Mouse (Mus musculus): ENCODE data around the gene Cyba.

Cyba gene

GRCm38 (mm10) chr8:122432443-122433268, at the start of gene Cyba:
TSS of gene Cyba (minus strand) at chr8:122432930.
- peak; percentile 46 for DNase-seq (ENCODE audit: low spot score)

GRCm38 (mm10) chr8:122482448-122482847, 49.7 kb upstream of the Cyba start:
- no peak for DNase-seq (ENCODE audit: low spot score)

DNA sequence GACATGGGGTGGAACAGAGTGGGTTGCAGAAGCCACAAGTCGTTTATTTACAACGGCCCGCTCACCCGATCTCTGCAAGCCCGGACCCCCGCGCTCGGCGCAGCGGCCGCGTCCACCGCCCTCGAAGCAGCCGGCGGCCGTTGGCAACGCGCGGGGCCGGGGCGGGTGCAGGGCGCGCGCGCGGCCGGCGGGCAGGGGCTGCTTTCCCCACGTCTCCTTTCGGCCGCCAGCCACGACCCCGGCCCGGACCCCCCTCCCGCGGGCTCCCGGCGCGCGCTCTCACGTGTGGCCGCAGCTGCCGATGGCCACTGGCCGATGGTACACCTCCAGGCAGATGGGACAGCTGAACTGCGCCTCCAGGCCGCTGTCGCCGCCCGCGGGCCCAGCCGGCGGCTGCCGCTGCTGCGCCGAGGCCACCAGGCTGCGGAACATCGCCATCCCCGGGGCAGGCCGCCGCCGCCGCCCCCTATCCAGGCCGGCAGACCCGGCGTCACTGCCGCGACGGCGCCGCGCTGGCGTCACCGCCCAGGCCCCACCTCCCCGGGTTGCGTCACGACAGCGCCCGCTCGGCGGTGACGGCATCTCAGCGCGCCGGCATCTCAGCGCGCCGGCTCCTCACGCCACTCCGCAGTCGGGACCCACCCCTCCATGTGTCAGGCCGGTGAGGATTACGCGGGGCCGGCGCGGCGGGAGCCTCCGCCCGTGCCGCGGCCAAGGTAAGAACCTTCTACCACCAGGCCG, 43.0 kb upstream of the Cyba start, which contains the start of the genes Rnf166 and Ctu2:
TSS of gene Rnf166 (minus strand) at position 485 of the 741 bp plus-strand sequence.
TSS of gene Ctu2 (plus strand) at position 564 of the 741 bp plus-strand sequence.
- DNase-seq (ENCODE audit: low spot score): peak; percentile 91

DNA sequence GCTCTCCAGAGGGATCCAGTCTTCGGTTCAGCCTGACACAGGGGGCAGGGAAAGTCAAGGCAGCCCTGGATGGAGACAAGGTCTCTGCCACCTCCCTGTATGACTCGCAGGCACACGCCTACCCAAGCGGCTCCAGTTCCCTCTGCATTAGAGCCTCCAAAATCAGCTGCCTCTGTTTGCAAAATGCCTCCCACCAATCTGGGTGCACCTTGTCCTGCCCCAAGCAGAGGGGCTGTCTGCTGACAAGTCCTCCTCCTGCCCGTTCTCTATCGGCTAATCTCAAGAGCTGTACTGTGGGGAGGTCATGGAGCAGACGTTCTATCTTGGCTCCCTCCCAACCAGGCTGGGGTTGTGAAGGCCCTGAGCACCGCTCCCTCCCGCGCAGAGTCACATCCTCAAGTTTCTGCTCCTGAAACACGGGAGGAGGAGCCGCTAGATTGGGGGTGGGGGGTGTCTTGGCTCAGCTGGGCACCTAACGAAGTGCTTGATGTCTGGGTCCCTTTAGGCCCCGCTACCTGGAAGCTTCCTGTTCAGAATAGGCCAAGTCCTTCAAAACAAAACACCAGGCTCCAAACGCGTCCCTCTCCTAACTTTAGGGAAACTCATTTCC, 42.3 kb upstream of the Cyba start:
- DNase-seq (ENCODE audit: low spot score): no peak

GRCm38 (mm10) chr8:122473911-122474421, 41.2 kb upstream of the Cyba start:
- DNase-seq (ENCODE audit: low spot score): no peak

- no peak for DNase-seq (ENCODE audit: low spot score)
Observed at GRCm38 (mm10) chr8:122470691-122471090, 38.0 kb upstream of the Cyba start.

GRCm38 (mm10) chr8:122469965-122470364, 37.2 kb upstream of the Cyba start:
- no peak for DNase-seq (ENCODE audit: low spot score)

DNA sequence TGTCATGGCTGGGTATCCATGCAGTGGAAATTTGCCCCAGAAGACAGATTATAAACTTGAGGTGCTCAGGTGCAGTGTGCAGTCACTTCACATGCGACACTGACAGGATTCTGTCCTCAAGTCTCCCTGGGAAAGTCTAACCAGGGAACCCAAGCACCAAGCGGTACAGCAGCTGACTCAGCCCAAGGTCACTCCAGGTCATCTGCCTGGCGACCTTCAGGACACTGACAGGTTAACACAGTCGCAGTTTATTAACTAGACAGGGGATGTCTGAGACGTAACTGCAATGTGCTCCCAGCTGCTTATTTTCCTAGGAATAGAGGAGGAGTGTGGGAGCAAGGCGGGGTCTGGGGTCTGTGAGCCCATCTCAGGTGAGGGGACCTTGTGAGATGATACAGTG, 36.7 kb upstream of the Cyba start:
- DNase-seq (ENCODE audit: low spot score): no peak

DNA sequence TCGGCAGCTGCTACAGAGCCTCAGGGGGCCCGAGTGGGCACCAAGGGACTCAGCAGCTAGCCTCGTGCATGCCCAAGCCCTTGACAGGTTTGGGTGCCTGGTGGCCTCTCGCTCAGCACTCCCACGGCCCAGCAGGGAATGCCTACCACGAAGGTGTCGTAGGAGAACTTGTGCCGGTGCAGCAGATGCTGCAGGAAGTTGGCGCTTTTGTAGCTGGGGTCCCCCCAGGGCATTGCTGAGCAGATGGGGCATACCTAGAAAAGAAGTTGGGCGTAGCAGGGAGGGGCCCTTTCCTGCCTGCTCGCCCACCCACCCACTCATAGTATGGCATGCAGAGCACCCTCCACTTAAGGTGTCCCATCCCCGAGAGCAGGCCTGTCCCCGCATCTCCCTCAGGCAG, 35.1 kb upstream of the Cyba start:
- no peak for DNase-seq (ENCODE audit: low spot score)

- no peak for DNase-seq (ENCODE audit: low spot score)
Observed at GRCm38 (mm10) chr8:122464985-122465384, 32.3 kb upstream of the Cyba start.

DNA sequence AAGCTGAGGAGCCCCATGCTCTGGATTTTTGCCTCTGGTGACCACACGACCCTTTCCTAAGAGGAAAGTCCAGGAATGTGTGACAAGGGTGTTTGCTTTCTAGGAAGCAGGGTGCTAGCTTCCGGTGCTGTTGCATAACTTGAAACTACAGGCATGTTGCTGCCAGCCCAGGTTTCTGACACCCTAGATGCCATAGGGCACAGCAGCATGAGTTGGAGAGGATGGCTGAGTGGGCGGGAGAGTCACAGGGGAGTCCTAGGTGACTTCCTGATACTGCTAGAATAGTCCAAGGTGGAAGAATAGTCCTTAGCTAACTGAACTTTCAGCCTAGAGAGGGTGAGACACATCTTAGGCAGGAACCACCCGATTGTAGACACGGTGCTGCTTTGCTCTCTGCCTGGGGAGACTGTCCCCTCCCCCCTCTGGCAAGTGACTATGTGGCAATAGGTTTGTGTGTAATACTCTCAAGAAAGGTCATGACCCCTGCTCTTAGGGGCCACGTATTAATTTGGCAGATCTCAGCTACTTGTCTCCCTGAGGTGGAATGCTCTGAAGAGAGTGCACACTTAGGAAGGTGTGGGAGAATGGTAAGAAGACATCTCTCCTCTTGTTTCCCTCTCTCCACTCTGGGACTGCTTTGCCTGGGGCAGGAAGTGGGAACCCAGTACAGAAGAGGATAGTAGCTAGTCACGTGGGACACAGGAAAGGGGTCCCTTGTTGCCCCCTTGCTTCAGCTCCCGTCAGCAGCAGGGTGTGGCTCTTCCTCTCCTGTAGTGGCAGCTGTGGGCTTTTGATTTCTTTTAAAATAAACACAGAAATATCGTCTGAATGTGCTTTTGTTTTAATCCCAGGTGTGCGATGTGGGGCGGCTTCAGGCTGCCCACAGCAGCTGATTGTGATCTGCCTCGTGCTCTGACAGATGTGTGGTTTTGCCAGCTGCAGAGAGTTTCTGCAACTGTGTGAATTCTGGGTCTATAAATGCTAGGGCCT, 31.2 kb upstream of the Cyba start:
- DNase-seq (ENCODE audit: low spot score): no peak

DNA sequence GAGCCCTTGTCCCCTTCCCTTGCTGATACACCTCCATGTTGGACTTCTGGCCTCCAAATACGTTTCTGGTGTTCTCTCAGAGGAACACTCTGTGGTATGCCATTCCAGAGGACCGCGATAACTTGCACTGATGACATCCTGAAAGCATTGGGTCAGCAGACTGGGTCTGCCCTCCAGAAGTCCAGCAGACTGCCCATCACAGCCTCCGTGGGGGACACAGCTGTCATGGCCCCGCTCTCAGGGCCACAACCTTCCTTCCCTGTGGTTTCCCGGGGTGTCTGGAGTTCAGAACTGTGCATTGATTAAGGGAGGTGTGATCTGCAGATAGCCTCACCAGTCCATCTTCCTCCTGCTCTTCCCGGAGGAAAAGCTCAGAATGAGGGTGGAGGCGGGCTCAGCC, 29.8 kb upstream of the Cyba start:
- no peak for DNase-seq (ENCODE audit: low spot score)

GRCm38 (mm10) chr8:122461473-122462148, 28.9 kb upstream of the Cyba start:
- no peak for DNase-seq (ENCODE audit: low spot score)

GRCm38 (mm10) chr8:122460524-122461472, 28.1 kb upstream of the Cyba start, which contains the start of gene Snai3:
TSS of gene Snai3 (minus strand) at chr8:122460733.
- DNase-seq (ENCODE audit: low spot score): peak; percentile 13

DNA sequence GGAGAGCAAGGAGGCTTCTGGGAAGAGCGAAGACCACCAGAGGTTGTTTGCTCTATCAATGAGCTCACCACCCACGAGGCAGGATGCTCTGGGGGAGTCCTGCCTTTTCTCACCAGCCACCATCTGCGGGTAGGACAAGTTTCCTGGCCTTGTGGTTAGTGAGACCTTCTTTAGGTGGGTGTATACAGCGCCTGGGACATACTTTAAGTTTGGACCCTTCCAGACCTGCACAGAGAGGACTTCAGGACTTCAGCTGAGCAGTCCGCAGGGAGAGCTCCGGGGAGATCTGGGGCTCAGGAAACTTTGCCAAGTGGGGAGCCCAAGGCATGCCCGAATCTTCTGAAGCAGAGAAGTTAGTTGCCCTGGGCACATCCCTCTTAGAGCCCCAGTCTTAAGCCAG, 27.3 kb upstream of the Cyba start:
- no peak for DNase-seq (ENCODE audit: low spot score)

GRCm38 (mm10) chr8:122459218-122459900, 26.6 kb upstream of the Cyba start:
- no peak for DNase-seq (ENCODE audit: low spot score)

DNA sequence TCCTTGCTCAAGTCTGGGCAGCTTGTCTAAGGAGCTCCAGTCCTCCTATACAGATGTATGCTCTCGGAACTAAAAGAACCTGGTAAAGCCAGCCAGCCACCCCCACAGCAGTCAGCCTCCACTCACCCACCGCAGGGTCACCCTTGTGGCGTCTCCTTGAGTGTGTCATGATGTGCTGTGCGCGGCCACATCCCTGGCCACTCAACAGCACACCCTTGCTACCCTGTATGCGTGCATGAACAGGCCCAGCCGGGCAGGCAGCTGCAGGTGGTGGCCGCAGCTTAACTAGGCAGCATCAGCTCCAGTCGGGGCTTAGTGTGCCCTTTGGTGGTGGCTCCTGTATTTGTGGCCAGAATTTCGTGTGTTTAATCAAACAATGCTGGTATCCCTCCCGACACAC, 24.4 kb upstream of the Cyba start:
- DNase-seq (ENCODE audit: low spot score): no peak

DNA sequence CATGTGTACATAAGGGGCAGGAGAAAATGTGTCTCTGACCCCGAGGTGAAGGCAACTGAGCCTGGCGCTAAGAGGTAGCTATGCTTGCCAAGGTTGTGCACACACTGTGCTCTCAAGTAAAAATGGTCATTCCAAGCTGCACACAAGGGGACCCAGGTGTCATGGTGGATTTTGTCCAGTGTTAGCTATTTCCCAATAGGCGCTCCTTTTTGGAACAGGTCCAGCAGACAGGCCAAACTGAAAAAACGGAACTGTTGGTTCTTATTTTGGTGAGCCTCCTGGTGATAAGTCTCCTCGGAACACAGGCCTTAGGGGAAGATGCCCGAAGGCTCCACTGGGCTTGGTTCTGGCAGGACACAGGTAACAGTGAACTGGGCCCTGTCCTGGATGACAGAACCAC, 21.7 kb upstream of the Cyba start:
- DNase-seq (ENCODE audit: low spot score): no peak

DNA sequence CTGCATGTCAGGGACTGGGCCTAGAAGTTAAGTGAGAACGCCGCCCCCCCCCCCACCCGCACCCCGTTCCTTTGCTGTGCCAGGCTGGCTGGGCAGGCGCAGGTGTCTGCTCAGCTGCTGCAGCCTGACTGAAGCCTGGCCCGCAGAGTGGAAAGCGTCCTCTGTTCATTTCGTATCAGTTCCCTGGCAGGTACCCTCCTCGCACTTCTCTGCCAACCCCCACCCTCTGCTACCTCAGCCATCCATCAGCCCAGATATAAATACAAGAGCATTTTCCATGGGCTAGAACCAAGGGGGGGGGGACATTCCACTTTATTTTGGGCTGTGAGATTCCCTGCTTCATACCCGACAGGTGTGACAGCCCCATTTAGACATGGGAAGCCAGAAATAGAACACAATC, 19.4 kb upstream of the Cyba start:
- no peak for DNase-seq (ENCODE audit: low spot score)

All from ovary, postnatal 10 days (tissue).